Mouse (Mus musculus): ENCODE data around the gene Pcdh7. TPM values are rescaled to one million over a fixed set of nuclear protein-coding genes. Genes with fewer than 3 reads are reported as not detected.

Gene Pcdh7
- total and polyA plus RNA-seq, 3 experiments: 22.3 to 127 (median 61.2) TPM

DNA sequence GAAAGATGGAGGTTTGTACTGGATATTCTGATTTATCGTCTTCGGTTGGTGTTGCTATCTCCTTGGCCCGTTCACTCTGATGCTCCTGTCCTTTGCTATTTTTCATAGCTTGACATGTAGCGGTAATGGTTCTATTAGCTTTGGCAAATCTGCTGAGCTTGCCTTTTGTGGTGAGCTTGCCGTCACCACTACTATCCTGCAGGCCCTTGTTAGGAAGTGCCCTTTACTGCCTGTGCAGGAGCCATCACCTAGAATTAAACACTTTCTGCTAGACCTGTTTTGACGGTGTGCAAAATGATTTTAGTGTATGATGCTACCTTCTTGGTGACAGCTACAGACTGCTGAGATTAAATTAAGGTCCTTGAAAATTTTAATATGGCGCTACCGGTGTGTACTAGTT, 103.3 kb downstream of the Pcdh7 start:
- Histone ChIP-seq H3K9me3 (replicated peaks) (no peaks in the 10 kb centered on the region), H3K36me3 (replicated peaks) (no peaks in the 10 kb centered on the region), H3K4me1 (ENCODE audit: insufficient read depth, low read depth, low read length) (peaks cover 3% of the 10 kb centered on the region), H3K4me3 (ENCODE audit: low read depth, low read length) (no peak overlapping the region), H3K27me3 (ENCODE audit: insufficient read depth, low read length) (no peaks in the 10 kb centered on the region)
- DNase-seq (ENCODE audit: low spot score): no peak
- no peak for TF ChIP-seq CTCF (IDR thresholded peaks at IDR 0.05; ENCODE audit: low read depth, low read length)
- no peak for TF ChIP-seq GATA1 (IDR thresholded peaks at IDR 0.05; ENCODE audit: borderline replicate concordance, low read length)
- TF ChIP-seq POLR2AphosphoS5 (IDR thresholded peaks at IDR 0.05; ENCODE audit: insufficient replicate concordance, low read depth, low read length): no peak
- TF ChIP-seq GATA2 (IDR thresholded peaks at IDR 0.05; ENCODE audit: borderline replicate concordance, low read depth, low read length): no peak
- no peak for TF ChIP-seq TAL1 (conservative IDR thresholded peaks at IDR 0.05; ENCODE audit: low read depth, low read length)
- ATAC-seq (ENCODE audit: extremely low read depth, insufficient number of reproducible peaks, low FRiP score, poor library complexity, severe bottlenecking): no peak

GRCm38 (mm10) chr5:57828437-57828836, 110.7 kb downstream of the Pcdh7 start:
- no peak for TF ChIP-seq GATA1 (IDR thresholded peaks at IDR 0.05; ENCODE audit: borderline replicate concordance, low read length)
- no peak for TF ChIP-seq TAL1 (conservative IDR thresholded peaks at IDR 0.05; ENCODE audit: low read depth, low read length)
- TF ChIP-seq POLR2AphosphoS5 (IDR thresholded peaks at IDR 0.05; ENCODE audit: insufficient replicate concordance, low read depth, low read length): no peak
- TF ChIP-seq GATA2 (IDR thresholded peaks at IDR 0.05; ENCODE audit: borderline replicate concordance, low read depth, low read length): no peak
- TF ChIP-seq CTCF (IDR thresholded peaks at IDR 0.05; ENCODE audit: low read depth, low read length): no peak
- Histone ChIP-seq H3K27me3 (ENCODE audit: insufficient read depth, low read length) (no peaks in the 10 kb centered on the region), H3K4me1 (ENCODE audit: insufficient read depth, low read depth, low read length) (peaks cover 2% of the 10 kb centered on the region; the same call in 1 of the 2 replicates), H3K9me3 (replicated peaks) (no peaks in the 10 kb centered on the region), H3K4me3 (ENCODE audit: low read depth, low read length) (no peak overlapping the region), H3K36me3 (replicated peaks) (no peaks in the 10 kb centered on the region)
- ATAC-seq (ENCODE audit: extremely low read depth, insufficient number of reproducible peaks, low FRiP score, poor library complexity, severe bottlenecking) (no peak), DNase-seq (ENCODE audit: low spot score) (no peak)

DNA sequence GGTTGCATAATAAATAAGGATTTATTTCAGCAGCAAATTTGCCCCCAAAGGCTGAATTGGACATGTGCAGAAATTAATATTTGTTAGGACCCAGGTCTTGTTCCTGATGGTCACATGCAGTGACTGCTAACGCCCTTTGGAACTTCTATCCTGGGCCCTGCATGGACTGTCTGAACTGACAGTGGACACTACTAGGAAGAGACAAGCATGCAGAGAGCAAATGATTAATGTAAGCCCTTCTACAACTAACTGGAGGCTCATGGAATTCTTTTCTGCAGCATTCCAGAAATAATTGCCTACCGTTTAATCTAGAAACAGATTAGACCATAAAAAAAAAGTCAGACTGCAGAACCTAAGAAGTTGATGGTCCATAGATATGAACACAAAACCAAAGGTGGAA, 119.4 kb downstream of the Pcdh7 start:
- no peak for TF ChIP-seq TAL1 (conservative IDR thresholded peaks at IDR 0.05; ENCODE audit: low read depth, low read length)
- no peak for TF ChIP-seq CTCF (IDR thresholded peaks at IDR 0.05; ENCODE audit: low read depth, low read length)
- TF ChIP-seq POLR2AphosphoS5 (IDR thresholded peaks at IDR 0.05; ENCODE audit: insufficient replicate concordance, low read depth, low read length): no peak
- TF ChIP-seq GATA2 (IDR thresholded peaks at IDR 0.05; ENCODE audit: borderline replicate concordance, low read depth, low read length): no peak
- TF ChIP-seq GATA1 (IDR thresholded peaks at IDR 0.05; ENCODE audit: borderline replicate concordance, low read length): no peak
- no peak for DNase-seq (ENCODE audit: low spot score)

GRCm38 (mm10) chr5:57841357-57842119, 123.8 kb downstream of the Pcdh7 start:
- DNase-seq (ENCODE audit: low spot score) (no peak), ATAC-seq (ENCODE audit: extremely low read depth, insufficient number of reproducible peaks, low FRiP score, poor library complexity, severe bottlenecking) (no peak)
- no peaks in the 10 kb centered on the region for H3K27me3 ChIP-seq (ENCODE audit: insufficient read depth, low read length)
- TF ChIP-seq GATA2 (IDR thresholded peaks at IDR 0.05; ENCODE audit: borderline replicate concordance, low read depth, low read length) (no peak), CTCF (IDR thresholded peaks at IDR 0.05; ENCODE audit: low read depth, low read length) (no peak), GATA1 (IDR thresholded peaks at IDR 0.05; ENCODE audit: borderline replicate concordance, low read length) (no peak), TAL1 (conservative IDR thresholded peaks at IDR 0.05; ENCODE audit: low read depth, low read length) (no peak), POLR2AphosphoS5 (IDR thresholded peaks at IDR 0.05; ENCODE audit: insufficient replicate concordance, low read depth, low read length) (no peak)
- no peaks in the 10 kb centered on the region for H3K36me3 ChIP-seq (replicated peaks)
- H3K9me3 ChIP-seq (replicated peaks): no peaks in the 10 kb centered on the region
- no peaks in the 10 kb centered on the region for H3K4me1 ChIP-seq (ENCODE audit: insufficient read depth, low read depth, low read length)
- no peak overlapping the region for H3K4me3 ChIP-seq (ENCODE audit: low read depth, low read length)

More for the DNA sequence above, 119.4 kb downstream of the Pcdh7 start:
- H3K9me3 ChIP-seq (replicated peaks): no peaks in the 10 kb centered on the region
- no peaks in the 10 kb centered on the region for H3K4me1 ChIP-seq (ENCODE audit: insufficient read depth, low read depth, low read length)
- H3K4me3 ChIP-seq (ENCODE audit: low read depth, low read length): no peak overlapping the region
- ATAC-seq (ENCODE audit: extremely low read depth, insufficient number of reproducible peaks, low FRiP score, poor library complexity, severe bottlenecking): no peak
- no peaks in the 10 kb centered on the region for H3K27me3 ChIP-seq (ENCODE audit: insufficient read depth, low read length)
- no peaks in the 10 kb centered on the region for H3K36me3 ChIP-seq (replicated peaks)

- no peaks in the 10 kb centered on the region for H3K4me1 ChIP-seq (ENCODE audit: insufficient read depth, low read depth, low read length)
- no peaks in the 10 kb centered on the region for H3K36me3 ChIP-seq (replicated peaks)
- no peaks in the 10 kb centered on the region for H3K9me3 ChIP-seq (replicated peaks)
- H3K4me3 ChIP-seq (ENCODE audit: low read depth, low read length): no peak overlapping the region
- DNase-seq (ENCODE audit: low spot score): no peak
- no peaks in the 10 kb centered on the region for H3K27me3 ChIP-seq (ENCODE audit: insufficient read depth, low read length)
- TF ChIP-seq GATA1 (IDR thresholded peaks at IDR 0.05; ENCODE audit: borderline replicate concordance, low read length) (no peak), CTCF (IDR thresholded peaks at IDR 0.05; ENCODE audit: low read depth, low read length) (no peak), TAL1 (conservative IDR thresholded peaks at IDR 0.05; ENCODE audit: low read depth, low read length) (no peak), GATA2 (IDR thresholded peaks at IDR 0.05; ENCODE audit: borderline replicate concordance, low read depth, low read length) (no peak), POLR2AphosphoS5 (IDR thresholded peaks at IDR 0.05; ENCODE audit: insufficient replicate concordance, low read depth, low read length) (no peak)
- no peak for ATAC-seq (ENCODE audit: extremely low read depth, insufficient number of reproducible peaks, low FRiP score, poor library complexity, severe bottlenecking)
These were observed 129.7 kb downstream of the Pcdh7 start for GRCm38 (mm10) chr5:57847500-57847899.

- no peak overlapping the region for H3K4me3 ChIP-seq (ENCODE audit: low read depth, low read length)
- no peak for DNase-seq (ENCODE audit: low spot score)
These were observed 132.3 kb downstream of the Pcdh7 start for GRCm38 (mm10) chr5:57850111-57850510.

More at GRCm38 (mm10) chr5:57850111-57850510, 132.3 kb downstream of the Pcdh7 start:
- Histone ChIP-seq H3K4me1 (ENCODE audit: insufficient read depth, low read depth, low read length) (no peaks in the 10 kb centered on the region), H3K36me3 (replicated peaks) (no peaks in the 10 kb centered on the region), H3K27me3 (ENCODE audit: insufficient read depth, low read length) (no peaks in the 10 kb centered on the region), H3K9me3 (replicated peaks) (no peaks in the 10 kb centered on the region)
- TF ChIP-seq TAL1 (conservative IDR thresholded peaks at IDR 0.05; ENCODE audit: low read depth, low read length) (no peak), POLR2AphosphoS5 (IDR thresholded peaks at IDR 0.05; ENCODE audit: insufficient replicate concordance, low read depth, low read length) (no peak), CTCF (IDR thresholded peaks at IDR 0.05; ENCODE audit: low read depth, low read length) (no peak), GATA1 (IDR thresholded peaks at IDR 0.05; ENCODE audit: borderline replicate concordance, low read length) (no peak), GATA2 (IDR thresholded peaks at IDR 0.05; ENCODE audit: borderline replicate concordance, low read depth, low read length) (no peak)
- ATAC-seq (ENCODE audit: extremely low read depth, insufficient number of reproducible peaks, low FRiP score, poor library complexity, severe bottlenecking): no peak
